Mouse (Mus musculus): ENCODE data around the gene Rtn4rl1.
"Not testable (repeated sequence)": the region's sequence is repeated elsewhere in the genome, so short reads cannot be mapped to it uniquely, and the experiment has no call there.

The Rtn4rl1 gene

GRCm38 (mm10) chr11:75295534-75295933 is 102.0 kb downstream of the Rtn4rl1 start:
- not testable (repeated sequence) for DNase-seq (ENCODE audit: low read depth, low spot score)

DNA sequence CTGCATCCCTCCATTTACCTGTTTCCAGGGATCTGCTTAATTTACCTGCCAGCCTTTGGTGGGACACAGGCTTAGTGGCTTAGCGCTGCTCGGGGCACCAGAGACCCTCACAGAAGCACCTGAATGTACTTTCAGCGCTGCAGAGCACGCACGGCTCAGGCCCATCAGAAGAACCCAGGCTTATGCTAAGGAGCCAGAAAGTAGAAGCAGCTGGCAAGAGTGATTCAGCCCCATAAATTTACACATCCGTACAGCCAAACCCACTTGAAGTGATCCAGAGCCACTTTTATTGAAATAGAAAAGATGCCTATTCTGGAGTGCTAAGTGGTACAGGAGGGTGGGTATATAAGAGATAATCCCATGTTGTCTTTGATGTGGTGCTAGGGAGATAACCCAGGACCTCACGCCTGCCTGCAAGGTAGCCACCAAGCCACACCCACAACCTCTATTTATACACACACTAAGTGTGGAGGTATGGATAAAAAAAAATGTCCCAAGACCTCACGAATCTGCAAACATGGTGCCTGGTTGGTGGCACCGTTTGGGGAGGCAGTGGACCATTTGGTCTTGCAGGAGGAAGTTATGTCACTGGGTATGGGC is 102.9 kb downstream of the Rtn4rl1 start:
- no peak for DNase-seq (ENCODE audit: low read depth, low spot score)

DNA sequence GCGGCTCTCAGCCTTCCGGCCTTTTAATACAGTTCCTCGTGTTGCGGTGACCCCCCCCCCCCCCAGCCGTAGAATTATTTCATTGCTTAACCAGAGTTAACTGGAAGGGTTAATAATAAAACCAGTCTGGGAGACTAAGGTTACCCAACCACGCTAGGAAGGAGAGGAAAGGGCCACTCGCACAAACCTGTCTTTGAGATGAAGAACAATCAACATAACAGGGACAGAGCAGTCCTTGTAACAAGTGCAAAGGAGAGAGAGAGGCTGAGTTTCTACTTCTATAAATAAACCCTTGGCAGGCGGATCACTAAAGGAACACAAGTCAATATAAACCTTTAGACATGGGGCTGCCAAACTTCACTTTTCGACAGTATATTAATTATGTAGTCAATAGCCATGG is 104.0 kb downstream of the Rtn4rl1 start:
- no peak for DNase-seq (ENCODE audit: low read depth, low spot score)

DNA sequence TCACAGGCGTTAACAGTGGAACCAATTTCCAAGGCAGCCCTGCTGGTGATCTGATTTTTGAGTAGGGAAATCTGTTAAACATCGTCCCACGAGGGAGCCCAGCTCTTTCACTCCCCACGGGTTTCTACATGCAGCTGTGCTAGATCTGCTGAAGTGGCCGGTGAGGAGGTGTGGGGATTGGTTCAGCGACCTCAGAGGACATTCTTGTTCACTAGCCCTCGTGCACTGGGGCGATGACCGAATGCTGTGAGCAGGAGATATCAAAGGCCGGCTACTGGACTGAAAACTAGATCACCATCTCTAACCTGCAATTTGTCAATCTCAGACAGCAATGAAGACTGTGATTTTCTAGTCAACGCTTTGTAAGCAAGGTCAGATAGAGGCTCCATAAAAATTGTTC is 104.9 kb downstream of the Rtn4rl1 start:
- DNase-seq (ENCODE audit: low read depth, low spot score): no peak

- DNase-seq (ENCODE audit: low read depth, low spot score): no peak
These were observed 106.2 kb downstream of the Rtn4rl1 start for GRCm38 (mm10) chr11:75299786-75300185.

DNA sequence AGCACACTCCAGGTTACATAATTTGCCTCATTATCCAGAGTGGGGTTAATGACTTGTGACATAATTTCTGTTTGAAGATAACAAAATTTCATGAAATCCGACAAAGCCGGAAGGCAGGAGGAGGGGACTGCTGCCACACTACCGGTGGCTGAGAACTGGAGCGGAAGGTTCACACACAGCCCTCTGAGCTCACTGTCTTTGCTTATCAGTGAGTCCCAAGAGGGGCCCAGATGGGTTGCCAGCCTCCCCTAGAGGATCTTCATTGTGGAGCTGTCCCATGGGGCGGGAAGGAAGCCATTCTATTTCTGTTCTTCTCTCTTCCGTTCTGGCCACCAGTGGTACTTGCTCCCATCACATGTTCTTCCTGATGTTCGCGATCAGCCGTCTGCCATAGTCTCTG is 107.4 kb downstream of the Rtn4rl1 start:
- DNase-seq (ENCODE audit: low read depth, low spot score): no peak

GRCm38 (mm10) chr11:75304797-75305196 is 111.2 kb downstream of the Rtn4rl1 start:
- DNase-seq (ENCODE audit: low read depth, low spot score): no peak

DNA sequence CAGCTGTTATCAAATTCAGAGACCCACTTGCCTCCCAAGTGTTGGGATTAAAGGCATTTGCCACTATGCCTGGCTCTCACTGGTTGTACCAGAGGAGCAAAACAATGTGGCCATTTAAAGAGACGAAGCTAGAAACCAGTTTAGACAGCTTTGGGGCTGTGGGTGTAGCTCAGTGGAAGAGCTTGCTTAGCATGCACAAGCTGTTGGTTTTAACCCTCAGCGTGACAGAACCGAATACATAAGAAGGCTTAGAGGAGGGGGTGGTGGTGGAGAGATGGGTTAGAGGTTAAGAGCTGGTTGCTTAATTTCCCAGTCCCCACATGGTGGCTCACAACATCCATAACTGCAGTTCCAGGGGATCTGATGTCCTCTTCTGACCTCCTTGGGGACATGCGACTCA is 115.1 kb downstream of the Rtn4rl1 start:
- no peak for DNase-seq (ENCODE audit: low read depth, low spot score)

DNA sequence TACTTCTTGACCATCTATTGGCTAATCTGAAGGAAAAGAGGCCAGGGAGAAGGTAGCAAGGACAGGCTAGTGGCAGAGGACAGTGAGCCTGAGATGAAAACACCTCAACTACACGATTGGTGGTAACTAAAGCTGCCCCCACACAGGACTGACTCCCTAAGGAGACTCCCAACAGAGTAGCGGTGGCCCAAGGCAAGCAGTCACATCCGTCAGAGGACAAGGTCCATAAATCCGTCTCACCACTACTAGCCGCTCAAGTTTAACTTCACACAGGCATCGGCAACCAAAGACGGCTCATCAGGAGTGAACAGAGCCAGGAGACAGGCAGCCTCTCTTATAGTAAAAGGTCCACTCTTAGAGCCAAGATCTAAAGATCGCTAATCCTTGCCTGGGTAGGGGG is 117.2 kb downstream of the Rtn4rl1 start:
- DNase-seq (ENCODE audit: low read depth, low spot score): no peak

DNA sequence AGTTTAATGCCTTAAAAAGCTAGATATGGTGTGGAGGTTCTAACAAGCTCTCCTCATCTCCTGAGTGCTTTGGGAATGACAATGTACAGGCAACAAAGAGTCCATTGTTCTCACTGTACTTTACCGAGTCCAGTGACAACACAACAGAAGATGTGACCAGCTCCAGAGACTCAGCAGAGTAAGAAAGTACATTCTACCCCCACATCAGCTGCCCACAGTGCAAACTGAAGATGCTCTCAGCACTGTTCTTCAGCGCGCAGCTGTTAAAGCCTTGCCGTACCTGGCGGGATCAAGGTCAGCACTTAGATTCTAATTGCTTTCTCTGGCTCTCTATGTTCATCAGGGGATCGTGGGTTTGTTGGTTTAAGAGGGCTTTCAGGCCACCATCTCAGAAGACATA is 118.2 kb downstream of the Rtn4rl1 start:
- DNase-seq (ENCODE audit: low read depth, low spot score): no peak

DNA sequence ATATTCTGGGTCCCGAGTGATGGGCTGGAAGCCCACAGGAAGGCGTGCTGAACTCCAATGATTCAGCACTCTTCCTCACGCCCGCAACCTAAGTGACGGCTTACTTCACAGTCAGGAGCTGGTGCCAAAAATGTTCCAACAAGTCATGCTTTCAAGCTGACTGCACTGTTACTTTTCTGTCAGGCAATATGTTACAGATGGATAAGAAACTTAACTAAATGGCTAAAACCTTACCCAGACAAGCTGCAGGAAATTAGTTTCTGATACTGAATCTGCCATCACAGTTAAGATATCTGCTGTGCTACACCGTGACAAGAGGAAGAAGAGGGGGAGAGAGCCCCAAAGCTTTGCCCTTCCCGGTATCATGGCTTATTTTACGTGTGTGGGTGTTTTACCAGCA is 120.3 kb downstream of the Rtn4rl1 start:
- DNase-seq (ENCODE audit: low read depth, low spot score): no peak

Measured in A20 (cell line).